Mouse (Mus musculus) stomach, embryonic 15.5 days (tissue): ENCODE measurements around the gene Fgd6. TPM values are rescaled to one million over a fixed set of nuclear protein-coding genes. Genes with fewer than 3 reads are reported as not detected.
A peak's percentile ranks its signal among the peaks of the same experiment; 100 is the strongest.

Experiments
- ATAC-seq: fragments of 200-750 bp; cut with Nextera tagmentation; 2 replicates; pipeline ENCODE4 v1.8.0; 2017; ENCODE audit warnings: low read depth, moderate number of reproducible peaks, moderate TSS enrichment; ENCODE audit not compliant: insufficient read depth, low FRiP score
- H3K27ac ChIP-seq: fragments of 300-500 bp; sonication (generic); 2 replicates; pipeline ENCODE4 v1.5.1; 2015; ENCODE audit warnings: mild to moderate bottlenecking, inconsistent platforms
- H3K27me3 ChIP-seq: fragments of 300-500 bp; sonication (generic); replicated peaks from 2 replicates; pipeline ENCODE4 v1.6.1; 2015; ENCODE audit warnings: inconsistent platforms
- H3K36me3 ChIP-seq: fragments of 300-500 bp; sonication (generic); 2 replicates; pipeline ENCODE4 v1.6.1; 2015; ENCODE audit warnings: inconsistent platforms
- H3K4me1 ChIP-seq: fragments of 300-500 bp; sonication (generic); 2 replicates; pipeline ENCODE4 v1.6.1; 2015; ENCODE audit warnings: inconsistent platforms
- H3K4me2 ChIP-seq: fragments of 300-500 bp; sonication (generic); 2 replicates; pipeline ENCODE4 v1.6.1; 2015; ENCODE audit warnings: mild to moderate bottlenecking, inconsistent platforms
- H3K4me3 ChIP-seq: fragments of 300-500 bp; sonication (generic); replicated peaks from 2 replicates; pipeline ENCODE4 v1.5.1; 2015; ENCODE audit warnings: inconsistent platforms
- H3K9ac ChIP-seq: fragments of 300-500 bp; sonication (generic); 2 replicates; pipeline ENCODE4 v1.6.1; 2015; ENCODE audit warnings: inconsistent platforms
- H3K9me3 ChIP-seq: fragments of 300-500 bp; sonication (generic); 2 replicates; pipeline ENCODE4 v1.6.1; 2016; ENCODE audit warnings: inconsistent platforms
- WGBS: fragments of 180-500 bp; shearing (Covaris S2); methylation state at CpG from one replicate; pipeline ENCODE4 v1.1.7; 2015; 5-methylcytosine and 5-hydroxymethylcytosine counted together
- polyA plus RNA-seq: library from polyadenylated mRNA; unstranded; fragments of >200 nt; fragmentation: Nextera tagmentation; extraction: Ambion mirVana; gene quantifications from 2 replicates; pipeline ENCODE4 v1.2.1, GENCODE M21; 2015

The Fgd6 gene
- polyA plus RNA-seq, 1 experiment from 2014 or later: 3.6 TPM

- Histone ChIP-seq H3K27ac (peak overlapping the region; percentile 96), H3K4me3 (peak overlapping the region; percentile 95), H3K4me2 (peak overlapping the region; percentile 68), H3K4me1 (peaks cover 16% of the 10 kb centered on the region; the same call in 1 of the 2 replicates), H3K9me3 (no peaks in the 10 kb centered on the region), H3K27me3 (no peaks in the 10 kb centered on the region), H3K36me3 (no peaks in the 10 kb centered on the region), H3K9ac (0 out of 2 replicates have a peak overlapping the region, but pooled peaks have one; percentile 96)
- 7% methylated on average over 8 of the region's 8 CpGs for WGBS
- peak; percentile 42; the same call in 1 of the 2 replicates for ATAC-seq
Measured at GRCm38 (mm10) chr10:94147391-94147755, 111.6 kb downstream of the Fgd6 start.

- ATAC-seq: peak; percentile 89
- no peaks in the 10 kb centered on the region for H3K9me3 ChIP-seq
Measured at GRCm38 (mm10) chr10:94147756-94148531, 112.1 kb downstream of the Fgd6 start, which contains the start of gene Nr2c1. Gene Nr2c1 (plus strand): TSS chr10:94148023.

GRCm38 (mm10) chr10:94151488-94151887, 115.7 kb downstream of the Fgd6 start:
- no peak overlapping the region for H3K4me3 ChIP-seq
- H3K4me1 ChIP-seq: peaks cover 16% of the 10 kb centered on the region; the same call in 1 of the 2 replicates
- peak overlapping the region; percentile 62; the same call in 1 of the 2 replicates for H3K27ac ChIP-seq
- H3K36me3 ChIP-seq: 0 out of 2 replicates have a peak, but pooled peaks cover 3% of the 10 kb centered on the region
- 0 out of 2 replicates have a peak overlapping the region, but pooled peaks have one; percentile 9 for H3K4me2 ChIP-seq
- H3K9ac ChIP-seq: no peak overlapping the region
- H3K9me3 ChIP-seq: no peaks in the 10 kb centered on the region
- 59% methylated on average over 4 of the region's 4 CpGs for WGBS
- no peak for ATAC-seq
- H3K27me3 ChIP-seq: no peaks in the 10 kb centered on the region

More at GRCm38 (mm10) chr10:94147756-94148531, 112.1 kb downstream of the Fgd6 start, which contains the start of gene Nr2c1:
- Histone ChIP-seq H3K36me3 (no peaks in the 10 kb centered on the region), H3K27me3 (no peaks in the 10 kb centered on the region), H3K4me1 (peaks cover 16% of the 10 kb centered on the region; the same call in 1 of the 2 replicates), H3K9ac (peak within 1 kb of the TSS; percentile 96), H3K4me3 (peak within 1 kb of the TSS; percentile 95), H3K27ac (peak within 1 kb of the TSS; percentile 96), H3K4me2 (peak within 1 kb of the TSS; percentile 68)
- under 1% methylated on average over 64 of the region's 64 CpGs for WGBS

- ATAC-seq: no peak
- Histone ChIP-seq H3K9ac (no peak overlapping the region), H3K36me3 (peaks cover 10% of the 10 kb centered on the region; the same call in 1 of the 2 replicates), H3K9me3 (no peaks in the 10 kb centered on the region), H3K4me1 (peaks cover 16% of the 10 kb centered on the region; the same call in 1 of the 2 replicates), H3K27me3 (no peaks in the 10 kb centered on the region), H3K4me3 (no peak overlapping the region), H3K27ac (no peak overlapping the region), H3K4me2 (no peak overlapping the region)
Measured at GRCm38 (mm10) chr10:94153841-94154240, 118.0 kb downstream of the Fgd6 start.

GRCm38 (mm10) chr10:94158962-94159361, 123.2 kb downstream of the Fgd6 start:
- Histone ChIP-seq H3K27me3 (no peaks in the 10 kb centered on the region), H3K4me3 (no peak overlapping the region), H3K4me1 (no peaks in the 10 kb centered on the region), H3K9me3 (no peaks in the 10 kb centered on the region), H3K9ac (no peak overlapping the region), H3K36me3 (peaks cover 21% of the 10 kb centered on the region), H3K4me2 (no peak overlapping the region), H3K27ac (no peak overlapping the region)
- no peak for ATAC-seq
- 91% methylated on average over 6 of the region's 6 CpGs for WGBS

GRCm38 (mm10) chr10:94159406-94159805, 123.6 kb downstream of the Fgd6 start:
- no peak for ATAC-seq
- Histone ChIP-seq H3K27me3 (no peaks in the 10 kb centered on the region), H3K36me3 (peaks cover 26% of the 10 kb centered on the region), H3K9ac (no peak overlapping the region), H3K27ac (no peak overlapping the region), H3K9me3 (no peaks in the 10 kb centered on the region), H3K4me1 (no peaks in the 10 kb centered on the region), H3K4me3 (no peak overlapping the region), H3K4me2 (no peak overlapping the region)
- 86% methylated on average over 4 of the region's 4 CpGs for WGBS

- Histone ChIP-seq H3K9ac (no peak overlapping the region), H3K27ac (no peak overlapping the region), H3K4me2 (no peak overlapping the region), H3K27me3 (no peaks in the 10 kb centered on the region), H3K9me3 (no peaks in the 10 kb centered on the region), H3K4me1 (no peaks in the 10 kb centered on the region), H3K36me3 (peaks cover 32% of the 10 kb centered on the region), H3K4me3 (no peak overlapping the region)
- no peak for ATAC-seq
- WGBS: 89% methylated on average over 5 of the region's 5 CpGs
Measured at GRCm38 (mm10) chr10:94161051-94161765, 125.4 kb downstream of the Fgd6 start.

GRCm38 (mm10) chr10:94162031-94162430, 126.2 kb downstream of the Fgd6 start:
- no peak for ATAC-seq

GRCm38 (mm10) chr10:94164104-94164845, 128.5 kb downstream of the Fgd6 start:
- no peak for ATAC-seq
- WGBS: 79% methylated on average over 5 of the region's 5 CpGs
- Histone ChIP-seq H3K27ac (no peak overlapping the region), H3K36me3 (peaks cover 33% of the 10 kb centered on the region), H3K4me2 (no peak overlapping the region), H3K9ac (no peak overlapping the region), H3K4me3 (no peak overlapping the region), H3K9me3 (no peaks in the 10 kb centered on the region), H3K4me1 (no peaks in the 10 kb centered on the region), H3K27me3 (no peaks in the 10 kb centered on the region)

More at GRCm38 (mm10) chr10:94162031-94162430, 126.2 kb downstream of the Fgd6 start:
- Histone ChIP-seq H3K4me3 (no peak overlapping the region), H3K27me3 (no peaks in the 10 kb centered on the region), H3K27ac (no peak overlapping the region), H3K4me1 (no peaks in the 10 kb centered on the region), H3K9me3 (no peaks in the 10 kb centered on the region), H3K9ac (no peak overlapping the region), H3K36me3 (peaks cover 35% of the 10 kb centered on the region), H3K4me2 (no peak overlapping the region)
- WGBS: 92% methylated on average over 7 of the region's 7 CpGs

GRCm38 (mm10) chr10:94165426-94165825, 129.6 kb downstream of the Fgd6 start:
- no peak overlapping the region for H3K4me2 ChIP-seq
- H3K9ac ChIP-seq: no peak overlapping the region
- no peaks in the 10 kb centered on the region for H3K9me3 ChIP-seq
- H3K36me3 ChIP-seq: peaks cover 36% of the 10 kb centered on the region
- H3K4me1 ChIP-seq: no peaks in the 10 kb centered on the region
- H3K4me3 ChIP-seq: no peak overlapping the region
- H3K27me3 ChIP-seq: no peaks in the 10 kb centered on the region
- no peak overlapping the region for H3K27ac ChIP-seq
- 79% methylated on average over 16 of the region's 16 CpGs for WGBS
- no peak for ATAC-seq

GRCm38 (mm10) chr10:94167051-94167750, 131.4 kb downstream of the Fgd6 start:
- no peak overlapping the region for H3K9ac ChIP-seq
- H3K4me1 ChIP-seq: no peaks in the 10 kb centered on the region
- no peak overlapping the region for H3K27ac ChIP-seq
- no peak overlapping the region for H3K4me2 ChIP-seq
- H3K27me3 ChIP-seq: no peaks in the 10 kb centered on the region
- 91% methylated on average over 11 of the region's 11 CpGs for WGBS
- H3K9me3 ChIP-seq: no peaks in the 10 kb centered on the region
- ATAC-seq: no peak
- H3K4me3 ChIP-seq: no peak overlapping the region
- H3K36me3 ChIP-seq: peaks cover 36% of the 10 kb centered on the region
